Mouse (Mus musculus): Measurements from ENCODE around the gene Olfr1323. TPM values are rescaled to one million over a fixed set of nuclear protein-coding genes. Genes with fewer than 3 reads are reported as not detected.

Gene Olfr1323
- not detected for total RNA-seq (2021)

GRCm38 (mm10) chrX:50019259-50019658, at the start of gene Olfr1323:
TSS of gene Olfr1323 (minus strand) at chrX:50019359.
- no peak for DNase-seq

GRCm38 (mm10) chrX:50012242-50012641, 6.9 kb downstream of the Olfr1323 start:
- DNase-seq = no peak

Other genes starting within 250 kb of the Olfr1323 start
- 1 to 10 TPM; 3.7 to 5.7 TPM for gene Igsf1, start 221.6 kb downstream of the Olfr1323 start, total RNA-seq (2021)
- gene Olfr1322, start 127.9 kb downstream of the Olfr1323 start, total RNA-seq (2021) = not detected

All from heart, postnatal 4 days (tissue).